Mouse (Mus musculus): ENCODE measurements around the gene Gpx4.

- TF ChIP-seq TAL1 (IDR thresholded peaks at IDR 0.05; ENCODE audit: low read length): no peak
- no peak for TF ChIP-seq GATA1 (IDR thresholded peaks at IDR 0.05; ENCODE audit: low read length)
Observed at GRCm38 (mm10) chr10:80033511-80034391, 13.2 kb upstream of the Gpx4 start.

Measured in erythroblast, embryonic 14.5 days (primary cell).